Mouse (Mus musculus) olfactory bulb, adult 2 months (tissue): ENCODE measurements at regions not wholly inside any gene's neighbourhood (a gene's known extent, or its start where the extent isn't known, plus 50 kb on each side); places are given as distances from the start of the nearest gene placed in this dataset.

Experiments
- H3K27ac ChIP-seq: fragments of 200-500 bp; 2 replicates; pipeline ENCODE4 v1.5.1; 2012; ENCODE audit warnings: low read depth, low read length; ENCODE audit not compliant: insufficient read depth
- H3K4me1 ChIP-seq: fragments of 200-500 bp; 2 replicates; pipeline ENCODE4 v1.6.1; 2012; ENCODE audit warnings: low read length; ENCODE audit not compliant: control insufficient read depth, insufficient read depth
- H3K4me3 ChIP-seq: fragments of 200-500 bp; 2 replicates; pipeline ENCODE4 v1.5.1; 2012; ENCODE audit warnings: mild to moderate bottlenecking, low read depth, low read length, moderate library complexity; ENCODE audit not compliant: insufficient read depth
- CTCF ChIP-seq: fragments of 200-500 bp; IDR thresholded peaks from 2 replicates; pipeline ENCODE4 v1.5.1; 2012; ENCODE audit warnings: low read depth, mild to moderate bottlenecking, low read length, moderate library complexity; ENCODE audit not compliant: insufficient read depth
- POLR2A ChIP-seq: fragments of 200-500 bp; IDR thresholded peaks from 2 replicates; pipeline ENCODE4 v1.6.1; 2012; ENCODE audit warnings: mild to moderate bottlenecking, low read depth, low read length, moderate library complexity; ENCODE audit not compliant: insufficient read depth
- WGBS: fragments of 180-500 bp; shearing (Covaris S2); methylation state at CpG from one replicate; pipeline ENCODE4 v1.1.7; 2018; 5-methylcytosine and 5-hydroxymethylcytosine counted together

GRCm38 (mm10) chr8:109187617-109188016, 306.2 kb upstream of the Pmfbp1 start:
- no peak overlapping the region for H3K27ac ChIP-seq
- WGBS = 51% methylated on average over 7 of the region's 7 CpGs
- H3K4me1 ChIP-seq = 0 out of 2 replicates have a peak, but pooled peaks cover 4% of the 10 kb centered on the region
- TF ChIP-seq CTCF (no peak), POLR2A (no peak)
- H3K4me3 ChIP-seq = no peak overlapping the region

- no peak for TF ChIP-seq CTCF
- no peak for TF ChIP-seq POLR2A
- Histone ChIP-seq H3K27ac (no peak overlapping the region), H3K4me1 (no peaks in the 10 kb centered on the region), H3K4me3 (no peak overlapping the region)
- 82% methylated on average over 8 of the region's 8 CpGs for WGBS
Observed at GRCm38 (mm10) chr8:109214247-109214646, 279.6 kb upstream of the Pmfbp1 start.

- no peaks in the 10 kb centered on the region for H3K4me1 ChIP-seq
- no peak overlapping the region for H3K4me3 ChIP-seq
- TF ChIP-seq CTCF (no peak), POLR2A (no peak)
- H3K27ac ChIP-seq = no peak overlapping the region
- WGBS = 82% methylated on average over 5 of the region's 5 CpGs
Observed at GRCm38 (mm10) chr8:109216318-109216717, 277.5 kb upstream of the Pmfbp1 start.

- Histone ChIP-seq H3K4me1 (no peaks in the 10 kb centered on the region), H3K4me3 (no peak overlapping the region), H3K27ac (no peak overlapping the region)
- TF ChIP-seq CTCF (no peak), POLR2A (no peak)
- 89% methylated on average over 19 of the region's 19 CpGs for WGBS
Observed at GRCm38 (mm10) chr8:109217326-109217725, 276.5 kb upstream of the Pmfbp1 start.

- H3K4me1 ChIP-seq = 0 out of 2 replicates have a peak, but pooled peaks cover 3% of the 10 kb centered on the region
- 44% methylated on average over 32 of the region's 32 CpGs for WGBS
- no peak overlapping the region for H3K4me3 ChIP-seq
- TF ChIP-seq POLR2A (no peak), CTCF (no peak)
- no peak overlapping the region for H3K27ac ChIP-seq
Observed at GRCm38 (mm10) chr8:109232281-109233234, 261.3 kb upstream of the Pmfbp1 start.

GRCm38 (mm10) chr8:109245526-109245925, 248.3 kb upstream of the Pmfbp1 start:
- TF ChIP-seq POLR2A (no peak), CTCF (no peak)
- H3K4me3 ChIP-seq = no peak overlapping the region
- 48% methylated on average over 8 of the region's 8 CpGs for WGBS

GRCm38 (mm10) chr8:109247875-109248274, 246.0 kb upstream of the Pmfbp1 start:
- no peak for TF ChIP-seq POLR2A
- no peak for TF ChIP-seq CTCF
- no peak overlapping the region for H3K4me3 ChIP-seq
- 0 out of 2 replicates have a peak, but pooled peaks cover 5% of the 10 kb centered on the region for H3K4me1 ChIP-seq
- H3K27ac ChIP-seq = no peak overlapping the region
- 15% methylated on average over 6 of the region's 6 CpGs for WGBS

More at GRCm38 (mm10) chr8:109245526-109245925, 248.3 kb upstream of the Pmfbp1 start:
- Histone ChIP-seq H3K27ac (no peak overlapping the region), H3K4me1 (no peaks in the 10 kb centered on the region)

GRCm38 (mm10) chr8:109248356-109248755, 245.5 kb upstream of the Pmfbp1 start:
- TF ChIP-seq CTCF (no peak), POLR2A (no peak)
- no peak overlapping the region for H3K27ac ChIP-seq
- WGBS = 16% methylated on average over 6 of the region's 6 CpGs
- H3K4me1 ChIP-seq = 0 out of 2 replicates have a peak, but pooled peaks cover 5% of the 10 kb centered on the region
- no peak overlapping the region for H3K4me3 ChIP-seq

- TF ChIP-seq CTCF = no peak
- TF ChIP-seq POLR2A = no peak
- 8% methylated on average over 12 of the region's 12 CpGs for WGBS
- Histone ChIP-seq H3K27ac (no peak overlapping the region), H3K4me1 (0 out of 2 replicates have a peak, but pooled peaks cover 5% of the 10 kb centered on the region), H3K4me3 (peak overlapping the region; percentile 29)
Observed at GRCm38 (mm10) chr8:109249256-109249655, 244.6 kb upstream of the Pmfbp1 start.
